Mouse (Mus musculus): ENCODE results near the gene Ang4. TPM values are rescaled to one million over a fixed set of nuclear protein-coding genes. Genes with fewer than 3 reads are reported as not detected.

Ang4 gene
- not detected in 2 replicates for polyA plus RNA-seq (2015; fragmentation: Nextera tagmentation; extraction: Ambion mirVana)

- H3K27me3 ChIP-seq (replicated peaks; ENCODE audit: insufficient read depth, low read length) = no peaks in the 10 kb centered on the region
- no peak for TF ChIP-seq CTCF (IDR thresholded peaks at IDR 0.05)
- TF ChIP-seq EP300 (IDR thresholded peaks at IDR 0.05) = no peak
- ATAC-seq (no peak), DNase-seq (ENCODE audit: low spot score) (no peak)
- H3K4me1 ChIP-seq (ENCODE audit: insufficient read depth, low read depth, low read length) = no peaks in the 10 kb centered on the region
- no peak within 1 kb of the TSS for H3K9ac ChIP-seq (replicated peaks; ENCODE audit: low read depth)
- no peak within 1 kb of the TSS for H3K4me3 ChIP-seq (ENCODE audit: low read depth, low read length)
- no peak within 1 kb of the TSS for H3K27ac ChIP-seq (ENCODE audit: low read length)
- 72% methylated on average over 5 of the region's 5 CpGs for WGBS
- no peak within 1 kb of the TSS for H3K4me2 ChIP-seq (replicated peaks; ENCODE audit: low read depth, low read length)
- H3K9me3 ChIP-seq (ENCODE audit: low read length) = no peaks in the 10 kb centered on the region
- H3K36me3 ChIP-seq (ENCODE audit: insufficient read depth, low read length) = no peaks in the 10 kb centered on the region
Observed at GRCm38 (mm10) chr14:51773490-51773889, at the start of gene Ang4. Ang4 (minus strand) TSS chr14:51773590.

- DNase-seq (ENCODE audit: low spot score) (no peak), ATAC-seq (no peak)
- H3K4me2 ChIP-seq (replicated peaks; ENCODE audit: low read depth, low read length) = no peak within 1 kb of the TSS
- no peak for TF ChIP-seq EP300 (IDR thresholded peaks at IDR 0.05)
- no peak for TF ChIP-seq CTCF (IDR thresholded peaks at IDR 0.05)
- no peaks in the 10 kb centered on the region for H3K4me1 ChIP-seq (ENCODE audit: insufficient read depth, low read depth, low read length)
- H3K36me3 ChIP-seq (ENCODE audit: insufficient read depth, low read length) = no peaks in the 10 kb centered on the region
- no peak within 1 kb of the TSS for H3K4me3 ChIP-seq (ENCODE audit: low read depth, low read length)
- no peaks in the 10 kb centered on the region for H3K27me3 ChIP-seq (replicated peaks; ENCODE audit: insufficient read depth, low read length)
- H3K9ac ChIP-seq (replicated peaks; ENCODE audit: low read depth) = no peak within 1 kb of the TSS
- WGBS = 70% methylated on average over 2 of the region's 2 CpGs
- no peak within 1 kb of the TSS for H3K27ac ChIP-seq (ENCODE audit: low read length)
- H3K9me3 ChIP-seq (ENCODE audit: low read length) = no peaks in the 10 kb centered on the region
Observed at GRCm38 (mm10) chr14:51799746-51800145, 26.4 kb upstream of the Ang4 start, which contains the start of gene AY358078. AY358078 (plus strand) TSS chr14:51800046.

- Histone ChIP-seq H3K4me1 (ENCODE audit: insufficient read depth, low read depth, low read length) (no peaks in the 10 kb centered on the region), H3K27ac (ENCODE audit: low read length) (no peak overlapping the region), H3K4me3 (ENCODE audit: low read depth, low read length) (no peak overlapping the region), H3K9me3 (ENCODE audit: low read length) (no peaks in the 10 kb centered on the region), H3K4me2 (replicated peaks; ENCODE audit: low read depth, low read length) (no peak overlapping the region), H3K9ac (replicated peaks; ENCODE audit: low read depth) (no peak overlapping the region), H3K36me3 (ENCODE audit: insufficient read depth, low read length) (no peaks in the 10 kb centered on the region), H3K27me3 (replicated peaks; ENCODE audit: insufficient read depth, low read length) (no peaks in the 10 kb centered on the region)
- TF ChIP-seq EP300 (IDR thresholded peaks at IDR 0.05) = no peak
- TF ChIP-seq CTCF (IDR thresholded peaks at IDR 0.05) = no peak
- 63% methylated on average over 2 of the region's 2 CpGs for WGBS
- ATAC-seq (no peak), DNase-seq (ENCODE audit: low spot score) (no peak)
Observed at GRCm38 (mm10) chr14:51794106-51794505, 20.7 kb upstream of the Ang4 start.

- no peak for DNase-seq (ENCODE audit: low spot score)
- 82% methylated on average over 2 of the region's 2 CpGs for WGBS
- H3K4me3 ChIP-seq (ENCODE audit: low read depth, low read length) = no peak overlapping the region
- H3K9me3 ChIP-seq (ENCODE audit: low read length) = no peaks in the 10 kb centered on the region
- H3K27ac ChIP-seq (ENCODE audit: low read length) = no peak overlapping the region
- no peaks in the 10 kb centered on the region for H3K4me1 ChIP-seq (ENCODE audit: insufficient read depth, low read depth, low read length)
- H3K4me2 ChIP-seq (replicated peaks; ENCODE audit: low read depth, low read length) = no peak overlapping the region
- TF ChIP-seq EP300 (IDR thresholded peaks at IDR 0.05) = no peak
- TF ChIP-seq CTCF (IDR thresholded peaks at IDR 0.05) = peak; percentile 30
- no peak overlapping the region for H3K9ac ChIP-seq (replicated peaks; ENCODE audit: low read depth)
- H3K36me3 ChIP-seq (ENCODE audit: insufficient read depth, low read length) = no peaks in the 10 kb centered on the region
- H3K27me3 ChIP-seq (replicated peaks; ENCODE audit: insufficient read depth, low read length) = no peaks in the 10 kb centered on the region
- no peak for ATAC-seq
Observed at GRCm38 (mm10) chr14:51789196-51789595, 15.8 kb upstream of the Ang4 start.

- Histone ChIP-seq H3K27me3 (replicated peaks; ENCODE audit: insufficient read depth, low read length) (no peaks in the 10 kb centered on the region), H3K4me3 (ENCODE audit: low read depth, low read length) (no peak overlapping the region), H3K9me3 (ENCODE audit: low read length) (no peaks in the 10 kb centered on the region), H3K4me2 (replicated peaks; ENCODE audit: low read depth, low read length) (no peak overlapping the region), H3K4me1 (ENCODE audit: insufficient read depth, low read depth, low read length) (no peaks in the 10 kb centered on the region), H3K9ac (replicated peaks; ENCODE audit: low read depth) (no peak overlapping the region), H3K27ac (ENCODE audit: low read length) (no peak overlapping the region), H3K36me3 (ENCODE audit: insufficient read depth, low read length) (no peaks in the 10 kb centered on the region)
- ATAC-seq (no peak), DNase-seq (ENCODE audit: low spot score) (no peak)
- WGBS = 83% methylated on average over 5 of the region's 5 CpGs
- no peak for TF ChIP-seq EP300 (IDR thresholded peaks at IDR 0.05)
- no peak for TF ChIP-seq CTCF (IDR thresholded peaks at IDR 0.05)
Observed at GRCm38 (mm10) chr14:51787061-51787460, 13.7 kb upstream of the Ang4 start.

GRCm38 (mm10) chr14:51786335-51786734 lies 12.9 kb upstream of the Ang4 start:
- no peak for TF ChIP-seq EP300 (IDR thresholded peaks at IDR 0.05)
- TF ChIP-seq CTCF (IDR thresholded peaks at IDR 0.05) = no peak

More at GRCm38 (mm10) chr14:51786335-51786734, 12.9 kb upstream of the Ang4 start:
- no peaks in the 10 kb centered on the region for H3K9me3 ChIP-seq (ENCODE audit: low read length)
- no peak overlapping the region for H3K27ac ChIP-seq (ENCODE audit: low read length)
- 55% methylated on average over 4 of the region's 4 CpGs for WGBS
- H3K4me2 ChIP-seq (replicated peaks; ENCODE audit: low read depth, low read length) = no peak overlapping the region
- no peak overlapping the region for H3K9ac ChIP-seq (replicated peaks; ENCODE audit: low read depth)
- no peaks in the 10 kb centered on the region for H3K27me3 ChIP-seq (replicated peaks; ENCODE audit: insufficient read depth, low read length)
- no peaks in the 10 kb centered on the region for H3K4me1 ChIP-seq (ENCODE audit: insufficient read depth, low read depth, low read length)
- no peak overlapping the region for H3K4me3 ChIP-seq (ENCODE audit: low read depth, low read length)
- H3K36me3 ChIP-seq (ENCODE audit: insufficient read depth, low read length) = no peaks in the 10 kb centered on the region
- ATAC-seq (no peak), DNase-seq (ENCODE audit: low spot score) (no peak)

All from lung, postnatal 0 days (tissue).